Mouse (Mus musculus): ENCODE results near the gene AL732309.1. TPM values are rescaled to one million over a fixed set of nuclear protein-coding genes. Genes with fewer than 3 reads are reported as not detected.

Gene AL732309.1
- total RNA-seq, 2 experiments from 2014 or later = 2.2 to 2.4 TPM

DNA sequence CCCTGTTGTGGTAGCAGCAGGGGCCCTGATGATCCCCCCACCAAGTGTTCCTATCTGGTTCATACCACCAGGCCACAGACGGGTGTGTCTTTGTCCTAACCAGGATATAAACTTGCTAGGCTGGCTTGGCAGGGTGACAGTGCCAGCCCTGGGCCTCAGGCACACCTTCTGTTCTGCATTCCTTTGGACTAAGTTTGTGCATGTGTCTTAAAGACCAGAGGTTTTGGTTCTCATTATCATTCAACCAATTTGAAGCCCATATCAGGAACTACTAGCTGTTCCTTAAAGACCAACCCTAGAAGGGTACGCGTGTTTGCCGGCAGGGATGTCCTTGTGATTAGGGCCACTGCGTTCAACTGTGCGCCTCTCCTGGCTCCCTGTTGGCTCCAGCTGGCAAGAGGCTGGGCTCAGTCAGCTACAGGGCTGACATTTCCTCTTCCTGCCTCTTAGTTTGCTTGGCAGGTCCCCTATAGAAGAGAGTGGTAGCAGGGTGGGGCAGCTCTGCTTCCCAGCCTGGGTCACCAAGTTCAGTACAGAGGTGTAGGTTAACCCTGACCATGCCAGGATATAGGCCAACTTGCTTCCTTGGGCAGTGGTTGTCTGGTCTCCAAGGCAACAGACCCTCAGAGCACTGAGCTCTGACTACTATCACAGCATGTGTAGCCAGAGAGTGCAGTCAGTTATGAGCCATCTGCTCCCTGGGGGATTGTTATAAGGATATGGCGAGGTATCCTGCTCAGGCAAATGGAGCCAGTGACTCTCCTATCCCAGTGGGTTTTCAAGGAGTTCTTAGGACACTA is 40.4 kb upstream of the AL732309.1 start:
- peak in 1 of 2 experiments; percentile 52 for DNase-seq (ENCODE audit: low spot score in 2 of 2)
- Histone ChIP-seq H3K4me3 (no peak overlapping the region), H3K27ac (peak overlapping the region; percentile 92)
- no peak for TF ChIP-seq CTCF (conservative IDR thresholded peaks at IDR 0.05)

DNA sequence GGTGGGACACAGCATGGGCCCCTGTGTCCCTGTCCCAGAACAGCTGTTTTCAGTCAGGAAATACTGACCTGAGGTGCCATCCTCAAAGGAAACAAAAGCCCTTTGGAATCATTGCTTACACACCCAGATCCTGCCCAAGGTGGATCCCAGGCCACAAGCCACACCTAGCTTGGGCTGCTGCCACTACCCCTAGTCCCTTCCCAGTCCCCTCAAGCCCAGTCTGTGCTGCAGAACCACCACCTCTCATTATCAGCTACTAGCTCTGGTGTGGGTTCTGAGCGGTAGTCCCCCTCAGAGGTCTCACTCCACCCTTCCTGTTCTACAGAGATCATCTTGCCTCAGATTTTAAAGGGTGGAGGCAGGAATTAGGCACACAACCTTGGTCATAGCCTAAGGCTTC is 39.7 kb upstream of the AL732309.1 start:
- Histone ChIP-seq H3K4me3 (no peak overlapping the region), H3K27ac (peak overlapping the region; percentile 92)
- DNase-seq (ENCODE audit: low spot score in 2 of 2) = no peak
- no peak for TF ChIP-seq CTCF (conservative IDR thresholded peaks at IDR 0.05)

DNA sequence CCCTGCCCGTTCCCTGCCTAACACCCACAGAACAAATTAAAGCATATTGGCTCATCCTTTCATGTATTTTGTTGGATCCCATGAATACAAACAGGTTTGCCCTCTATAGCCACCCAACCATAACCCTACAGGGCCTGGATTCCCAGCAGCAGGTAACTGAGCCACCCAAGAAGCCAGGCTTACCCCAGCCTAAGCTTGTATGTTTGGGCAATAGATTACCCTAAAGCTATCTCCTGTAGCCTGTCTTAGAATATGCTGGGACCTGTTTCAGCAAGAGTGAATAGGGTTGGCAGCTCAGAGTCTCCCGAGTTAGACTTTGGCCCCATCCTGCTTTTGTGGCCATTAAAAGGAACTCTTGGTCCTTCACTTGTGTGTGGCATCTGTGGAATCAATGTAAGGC is 38.9 kb upstream of the AL732309.1 start:
- H3K4me3 ChIP-seq = no peak overlapping the region
- TF ChIP-seq CTCF (conservative IDR thresholded peaks at IDR 0.05) = no peak
- no peak for DNase-seq (ENCODE audit: low spot score in 2 of 2)

DNA sequence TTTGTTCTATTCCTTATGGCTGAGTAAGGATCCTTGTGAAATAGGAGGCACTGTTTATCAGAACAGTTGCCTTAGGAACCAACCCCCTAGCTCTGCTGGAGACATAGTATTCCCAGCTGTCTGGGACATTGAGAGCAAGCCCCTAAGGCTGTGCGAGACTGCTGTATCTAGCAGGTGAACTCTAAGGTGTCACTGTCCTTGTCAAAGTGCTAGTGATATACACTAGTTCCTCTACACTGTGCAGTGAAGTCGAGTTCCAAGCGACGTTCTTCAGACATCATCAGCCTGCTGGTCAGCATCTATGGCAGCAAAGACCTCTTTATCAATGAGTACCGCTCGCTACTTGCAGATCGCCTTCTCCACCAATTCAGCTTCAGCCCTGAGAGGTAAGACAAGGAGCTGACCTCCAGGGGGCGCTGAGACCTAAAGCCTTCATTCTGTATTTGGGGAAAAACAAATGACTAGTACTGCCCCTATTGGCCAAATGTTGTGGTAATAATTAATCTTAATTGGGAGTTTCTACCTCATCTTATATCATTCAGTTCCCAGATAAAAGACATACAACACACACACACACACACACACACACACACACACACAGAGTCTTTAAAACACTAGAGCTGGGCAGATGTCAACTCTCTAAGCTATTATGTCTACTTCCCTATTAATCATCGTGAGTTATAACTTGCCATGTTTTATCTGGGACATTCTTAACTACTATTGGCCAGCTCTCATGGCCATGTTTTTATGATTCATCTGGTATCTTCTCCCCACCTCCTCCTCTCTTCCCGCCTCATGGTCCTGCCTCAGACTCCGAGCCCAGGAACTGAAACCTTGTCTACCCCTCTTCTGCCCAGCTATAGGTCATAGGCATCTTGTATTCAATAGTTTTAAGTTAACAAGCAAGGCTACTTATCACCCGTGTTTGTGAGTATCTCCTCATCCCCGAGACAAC is 32.5 kb upstream of the AL732309.1 start:
- H3K4me3 ChIP-seq = no peak overlapping the region
- no peak overlapping the region for H3K27ac ChIP-seq
- peak; percentile 91 for TF ChIP-seq CTCF (conservative IDR thresholded peaks at IDR 0.05)
- DNase-seq (ENCODE audit: low spot score in 2 of 2) = peak; percentile 86 to 90

More for the DNA sequence above, 38.9 kb upstream of the AL732309.1 start:
- H3K27ac ChIP-seq = peak overlapping the region; percentile 23; the same call in 1 of the 2 replicates

DNA sequence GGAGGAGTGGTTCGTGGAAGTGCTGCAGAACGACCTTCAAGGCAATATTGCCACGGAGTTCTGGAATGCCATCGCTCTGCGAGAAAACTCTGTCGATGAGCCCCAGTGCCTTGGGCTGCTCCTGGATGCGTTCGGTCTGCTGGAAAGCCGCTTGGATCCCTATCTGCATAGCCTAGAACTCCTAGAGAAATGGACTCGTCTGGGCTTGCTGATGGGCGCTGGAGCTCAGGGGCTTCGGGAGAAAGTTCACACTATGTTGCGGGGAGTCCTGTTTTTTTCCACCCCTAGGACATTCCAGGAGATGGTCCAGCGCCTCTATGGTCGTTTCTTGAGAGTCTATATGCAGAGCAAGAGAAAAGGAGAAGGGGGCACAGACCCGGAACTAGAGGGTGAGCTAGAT is 26.3 kb upstream of the AL732309.1 start:
- H3K4me3 ChIP-seq = peak overlapping the region; percentile 96
- no peak for DNase-seq (ENCODE audit: low spot score in 2 of 2)
- H3K27ac ChIP-seq = peak overlapping the region; percentile 89; the same call in 1 of the 2 replicates
- no peak for TF ChIP-seq CTCF (conservative IDR thresholded peaks at IDR 0.05)

DNA sequence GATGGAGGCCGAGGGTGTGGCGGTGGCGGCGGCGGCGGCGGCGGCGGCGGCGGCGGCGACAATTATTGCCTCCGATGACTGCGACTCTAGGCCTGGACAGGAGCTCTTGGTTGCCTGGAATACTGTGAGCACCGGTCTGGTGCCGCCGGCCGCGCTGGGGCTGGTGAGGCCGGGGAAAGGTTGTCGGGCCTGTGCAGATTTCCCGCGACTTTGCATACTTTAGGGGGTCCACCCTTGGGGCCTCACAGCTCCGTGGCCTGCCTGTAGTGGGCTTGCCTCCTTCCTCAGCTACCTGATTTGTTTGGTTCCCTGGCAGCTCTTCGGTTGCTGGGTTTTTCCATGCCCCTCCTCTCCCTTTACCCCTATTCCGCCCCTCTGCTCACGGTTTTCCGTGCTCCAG is 25.9 kb upstream of the AL732309.1 start:
- DNase-seq (ENCODE audit: low spot score in 2 of 2) = no peak
- TF ChIP-seq CTCF (conservative IDR thresholded peaks at IDR 0.05) = no peak
- Histone ChIP-seq H3K4me3 (peak overlapping the region; percentile 96), H3K27ac (peak overlapping the region; percentile 89)

DNA sequence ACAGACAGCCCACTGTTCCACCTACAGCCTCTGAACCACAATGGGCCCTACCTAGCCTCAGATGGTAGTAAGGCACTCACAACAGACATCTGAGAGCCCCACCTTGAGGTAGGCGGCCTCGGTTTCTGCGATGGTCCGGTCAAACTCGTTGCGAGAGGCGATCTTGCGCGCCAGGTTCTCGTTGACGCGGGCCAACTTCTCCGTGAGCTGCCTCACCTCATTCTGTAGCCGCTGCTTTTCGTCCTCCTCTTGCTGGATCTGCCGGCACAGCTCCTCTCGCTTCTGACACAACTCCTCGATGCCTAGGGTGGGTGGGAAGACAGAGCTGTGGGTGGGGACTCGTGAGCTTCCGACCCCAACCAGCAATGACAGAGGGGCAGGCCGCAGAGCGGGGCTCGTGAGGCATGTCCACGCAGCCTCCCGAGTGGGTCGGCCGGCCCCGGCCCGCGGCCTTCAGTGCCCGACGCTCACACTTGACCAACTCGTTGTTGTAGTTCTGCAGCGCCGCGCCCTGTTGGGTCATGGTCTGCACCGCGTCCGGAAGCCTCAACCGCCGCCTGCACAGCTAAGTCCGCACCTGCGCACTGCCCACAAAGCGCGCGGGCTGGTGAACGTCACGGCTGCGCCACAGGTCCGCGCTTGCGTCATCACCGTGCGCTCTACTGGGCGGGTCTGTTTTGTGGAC is 25.3 kb upstream of the AL732309.1 start, which contains the start of the genes Ssna1 and Anapc2:
TSS of gene Ssna1 (minus strand) at position 612 of the 685 bp plus-strand sequence.
TSS of gene Anapc2 (plus strand) at position 652 of the 685 bp plus-strand sequence.
- H3K4me3 ChIP-seq = peak within 1 kb of the TSS; percentile 96
- peak within 1 kb of the TSS; percentile 89 for H3K27ac ChIP-seq
- peak; percentile 60 for TF ChIP-seq CTCF (conservative IDR thresholded peaks at IDR 0.05)
- peak; percentile 95 to 98 for DNase-seq (ENCODE audit: low spot score in 2 of 2)

DNA sequence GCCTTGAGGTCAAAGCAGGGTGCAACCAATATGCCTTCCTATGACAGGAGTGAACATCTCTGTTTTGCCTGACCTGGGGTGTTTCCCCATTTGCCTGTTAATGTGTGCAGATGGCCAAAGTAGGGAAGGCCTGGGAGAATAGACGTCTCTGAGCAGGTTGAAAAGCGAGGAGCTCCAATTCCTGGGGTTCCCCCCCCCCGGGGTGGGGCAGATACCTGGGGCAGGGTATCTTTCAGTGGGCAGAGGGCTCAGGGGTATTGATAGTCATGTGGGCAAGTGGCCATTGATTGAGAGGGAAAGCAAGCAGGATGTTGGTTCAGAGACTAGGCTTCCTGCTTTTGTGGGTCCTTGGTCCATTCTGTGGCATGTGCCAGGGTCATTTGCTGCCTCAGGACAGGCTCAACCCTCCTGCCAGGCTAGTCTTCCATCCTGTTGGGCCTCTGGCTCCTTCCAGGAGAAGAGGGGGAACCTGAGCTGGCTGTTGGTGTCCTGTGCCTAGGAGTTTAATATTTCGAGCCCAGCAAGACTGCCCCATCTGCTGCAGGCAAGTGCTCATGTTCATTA is 21.2 kb upstream of the AL732309.1 start:
- DNase-seq (ENCODE audit: low spot score in 2 of 2) = no peak
- no peak overlapping the region; the same call in 1 of the 2 replicates for H3K4me3 ChIP-seq
- H3K27ac ChIP-seq = peak overlapping the region; percentile 88
- TF ChIP-seq CTCF (conservative IDR thresholded peaks at IDR 0.05) = no peak

DNA sequence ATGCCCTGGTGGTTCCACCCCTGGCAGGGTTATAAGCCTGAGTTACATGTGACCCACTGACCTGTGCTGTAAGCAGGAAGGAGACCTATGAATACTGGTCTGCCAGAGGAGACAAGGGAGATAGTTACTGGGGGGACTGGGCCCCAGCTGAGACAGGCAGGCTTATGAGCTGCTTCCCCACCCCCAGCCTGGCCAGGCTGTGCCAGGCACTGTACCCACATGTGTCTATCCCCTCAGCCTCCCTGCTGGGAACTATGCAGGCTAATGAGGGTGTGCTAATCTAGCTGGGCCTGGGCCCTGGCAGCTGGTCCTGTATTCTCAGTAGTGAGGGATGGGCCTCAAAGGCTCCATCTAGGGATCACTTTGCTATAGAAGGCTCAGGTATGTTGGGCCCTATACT is 20.6 kb upstream of the AL732309.1 start:
- TF ChIP-seq CTCF (conservative IDR thresholded peaks at IDR 0.05) = no peak
- Histone ChIP-seq H3K4me3 (no peak overlapping the region), H3K27ac (peak overlapping the region; percentile 88)
- DNase-seq (ENCODE audit: low spot score in 2 of 2) = peak; percentile 34 to 38

DNA sequence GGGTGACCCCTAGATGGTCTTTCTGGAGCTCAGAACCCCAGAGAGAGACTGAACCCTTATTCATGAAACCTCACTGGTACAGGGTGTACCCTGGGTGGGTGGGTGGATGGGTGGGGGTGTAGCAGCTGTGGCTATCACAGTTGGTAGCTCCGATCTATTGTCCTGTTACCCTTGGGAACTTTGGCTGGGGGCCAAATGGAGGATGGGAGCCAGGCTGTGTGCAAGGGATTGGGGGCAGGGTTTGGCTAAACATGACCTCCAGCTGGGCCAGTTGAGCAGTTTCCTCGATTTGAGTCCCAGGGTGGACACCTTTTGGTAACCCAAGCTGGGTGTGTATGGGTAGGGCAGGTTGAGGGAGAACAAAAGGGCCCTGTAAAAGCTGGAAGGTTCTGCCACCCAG is 20.1 kb upstream of the AL732309.1 start:
- H3K27ac ChIP-seq = peak overlapping the region; percentile 88
- DNase-seq (ENCODE audit: low spot score in 2 of 2) = peak; percentile 52 to 62
- no peak for TF ChIP-seq CTCF (conservative IDR thresholded peaks at IDR 0.05)
- peak overlapping the region; percentile 34 for H3K4me3 ChIP-seq

DNA sequence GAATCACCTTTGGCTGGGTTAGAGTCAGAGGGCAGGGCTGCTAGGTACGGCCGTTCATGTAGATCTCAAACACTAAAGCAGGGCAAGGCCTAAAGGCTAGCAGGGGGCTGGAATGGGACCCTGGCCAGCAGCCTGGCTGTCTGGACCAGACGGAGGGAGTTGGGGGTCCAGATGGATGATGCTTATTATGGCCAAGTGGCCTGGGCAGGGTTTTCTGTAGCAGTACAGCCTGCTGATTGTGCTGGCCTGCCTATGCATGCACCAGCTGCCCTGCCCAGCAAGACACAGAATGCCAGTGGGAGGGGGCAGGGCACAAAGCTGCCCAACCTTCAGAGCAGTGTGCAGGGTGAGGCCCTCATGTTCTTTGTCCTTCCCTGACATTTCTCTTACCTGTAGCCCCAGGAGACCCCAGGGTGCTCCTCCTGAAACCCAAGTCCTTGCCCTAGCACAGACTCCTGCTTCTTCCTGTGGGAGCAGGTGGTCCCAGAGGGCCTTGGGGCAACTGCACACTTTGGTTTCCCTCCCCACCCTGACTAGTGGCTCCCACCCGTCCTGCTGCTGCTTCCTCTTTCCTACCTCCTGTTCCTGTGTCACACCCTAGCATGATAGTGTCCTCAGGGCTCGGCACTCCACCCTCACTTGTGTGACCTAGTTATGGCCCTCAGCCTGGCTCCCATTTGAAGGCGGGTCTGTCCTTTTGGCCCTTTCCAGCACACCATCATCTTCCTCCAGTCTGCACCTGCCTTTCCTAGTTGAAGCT is 19.4 kb upstream of the AL732309.1 start:
- peak in 1 of 2 experiments; percentile 30 for DNase-seq (ENCODE audit: low spot score in 2 of 2)
- Histone ChIP-seq H3K27ac (peak overlapping the region; percentile 88), H3K4me3 (peak overlapping the region; percentile 34)
- TF ChIP-seq CTCF (conservative IDR thresholded peaks at IDR 0.05) = no peak

Data from layer of hippocampus, adult 2 months (tissue).